ENCODE assay signal across 9 mouse cellular contexts in genomic region chr6:5725611-5726236, GRCm38 (mm10). TPM values are rescaled to one million over a fixed set of nuclear protein-coding genes. Genes with fewer than 3 reads are reported as not detected.
DNase-seq lines count a peak whose midpoint lies in the region; ATAC-seq lines count a peak whose summit lies in the region.
"Had no signal": no experiment of that assay in that cellular context is flagged by ENCODE, and none has a peak within 500 bp of the region (broad histone marks: within the 10 kb centered on the region; RNA-seq: fewer than 3 reads in every experiment).

Gene Dync1i1, plus strand, starts transcription at chr6:5725639.

- H3K4me2 ChIP-seq in intestine, embryonic 16.5 days (ENCODE audit: low read depth, low read length): peak within 1 kb of the TSS; percentile 90
- H3K4me2 ChIP-seq in midbrain, embryonic 14.5 days (ENCODE audit: low read length): peak within 1 kb of the TSS; percentile 77
- peak within 1 kb of the TSS; percentile 83 for H3K4me2 ChIP-seq in stomach, embryonic 16.5 days (ENCODE audit: low read depth, low read length)

- peak; percentile 91 for DNase-seq in heart, adult 11 months
- no peak for DNase-seq in heart, adult 8-10 months (ENCODE audit: low spot score)
- DNase-seq in embryo, embryonic 11 days: peak; percentile 73
- peak; percentile 25 to 38 for DNase-seq in gastrocnemius, postnatal 4 days (ENCODE audit: low spot score in 2 of 2)
- peak; percentile 65 for DNase-seq in limb, embryonic 10.5 days (ENCODE audit: low spot score)
- peak; percentile 77 for DNase-seq in midbrain, embryonic 14.5 days

- H3K36me3 ChIP-seq in intestine, embryonic 16.5 days (ENCODE audit: control insufficient read depth, insufficient read depth, low read length): no peaks in the 10 kb centered on the region
- H3K36me3 ChIP-seq in limb, embryonic 10.5 days: no peaks in the 10 kb centered on the region
- H3K36me3 ChIP-seq in midbrain, embryonic 14.5 days (ENCODE audit: control insufficient read depth, insufficient read depth, low read length): no peaks in the 10 kb centered on the region
- H3K36me3 ChIP-seq in stomach, embryonic 16.5 days (ENCODE audit: control insufficient read depth, insufficient read depth, low read length): no peaks in the 10 kb centered on the region

- H3K27me3 ChIP-seq in intestine, embryonic 16.5 days (replicated peaks; ENCODE audit: control insufficient read depth, insufficient read depth, low read length): peaks cover 7% of the 10 kb centered on the region; the same call in 1 of the 2 replicates
- H3K27me3 ChIP-seq in limb, embryonic 10.5 days (ENCODE audit: low read depth, poor library complexity, severe bottlenecking): peaks cover 28% of the 10 kb centered on the region
- H3K27me3 ChIP-seq in midbrain, embryonic 14.5 days (ENCODE audit: control insufficient read depth, insufficient read depth, low read length): 0 out of 2 replicates have a peak, but pooled peaks cover 2% of the 10 kb centered on the region
- peaks cover 8% of the 10 kb centered on the region for H3K27me3 ChIP-seq in stomach, embryonic 16.5 days (ENCODE audit: control insufficient read depth, insufficient read depth, low read length)

- no peaks in the 10 kb centered on the region for H3K9me3 ChIP-seq in intestine, embryonic 16.5 days (ENCODE audit: control insufficient read depth, low read length)
- H3K9me3 ChIP-seq in limb, embryonic 10.5 days (replicated peaks): no peaks in the 10 kb centered on the region
- H3K9me3 ChIP-seq in midbrain, embryonic 14.5 days (ENCODE audit: control insufficient read depth, low read length): no peaks in the 10 kb centered on the region
- H3K9me3 ChIP-seq in stomach, embryonic 16.5 days (replicated peaks; ENCODE audit: control insufficient read depth, low read length): no peaks in the 10 kb centered on the region

- peak; percentile 93 for ATAC-seq in intestine, embryonic 16.5 days
- peak; percentile 85 for ATAC-seq in midbrain, embryonic 14.5 days (ENCODE audit: low FRiP score, low TSS enrichment)
- ATAC-seq in stomach, embryonic 16.5 days (ENCODE audit: insufficient read depth, low FRiP score): peak; percentile 85

- H3K4me3 ChIP-seq in intestine, embryonic 16.5 days (ENCODE audit: low read length): peak within 1 kb of the TSS; percentile 53
- peak within 1 kb of the TSS; percentile 62 for H3K4me3 ChIP-seq in limb, embryonic 10.5 days
- peak within 1 kb of the TSS; percentile 52 for H3K4me3 ChIP-seq in midbrain, embryonic 14.5 days (replicated peaks; ENCODE audit: low read depth, low read length)
- H3K4me3 ChIP-seq in stomach, embryonic 16.5 days (replicated peaks; ENCODE audit: low read length): peak within 1 kb of the TSS; percentile 51

- H3K27ac ChIP-seq in intestine, embryonic 16.5 days (ENCODE audit: low read length): no peak within 1 kb of the TSS
- peak within 1 kb of the TSS; percentile 61 for H3K27ac ChIP-seq in limb, embryonic 10.5 days
- H3K27ac ChIP-seq in midbrain, embryonic 14.5 days (replicated peaks; ENCODE audit: low read depth, low read length): no peak within 1 kb of the TSS
- H3K27ac ChIP-seq in stomach, embryonic 16.5 days (ENCODE audit: low read length): no peak within 1 kb of the TSS
- H3K27ac ChIP-seq: macrophage had no signal

- peaks cover 9% of the 10 kb centered on the region for H3K4me1 ChIP-seq in intestine, embryonic 16.5 days (ENCODE audit: control insufficient read depth, insufficient read depth, low read length)
- peaks cover 13% of the 10 kb centered on the region for H3K4me1 ChIP-seq in limb, embryonic 10.5 days
- 0 out of 2 replicates have a peak, but pooled peaks cover 9% of the 10 kb centered on the region for H3K4me1 ChIP-seq in midbrain, embryonic 14.5 days (ENCODE audit: control insufficient read depth, insufficient read depth, low read length)
- H3K4me1 ChIP-seq in stomach, embryonic 16.5 days (ENCODE audit: control insufficient read depth, insufficient read depth, low read length): peaks cover 10% of the 10 kb centered on the region

- under 1% methylated on average over 40 of the region's 40 CpGs for WGBS in intestine, embryonic 16.5 days
- 1% methylated on average over 40 of the region's 40 CpGs for WGBS in limb, embryonic 10.5 days
- 2% methylated on average over 38 of the region's 40 CpGs for WGBS in midbrain, embryonic 14.5 days
- WGBS in stomach, embryonic 16.5 days: 2% methylated on average over 40 of the region's 40 CpGs

- H3K9ac ChIP-seq in intestine, embryonic 16.5 days (ENCODE audit: low read depth, low read length): peak within 1 kb of the TSS; percentile 58
- peak within 1 kb of the TSS; percentile 57 for H3K9ac ChIP-seq in midbrain, embryonic 14.5 days (replicated peaks; ENCODE audit: low read length)
- H3K9ac ChIP-seq in stomach, embryonic 16.5 days (ENCODE audit: low read length): peak within 1 kb of the TSS; percentile 68

RNA-seq across cellular contexts. Expression of gene Dync1i1, which starts in this region (rescaled TPM):
- 1 to 10 TPM in 1 of 4 experiments, under 1 TPM in 3; 0.37 to 1.0 (median 0.52) TPM for total RNA-seq in heart, adult 8-10 months (2022)
- 1 to 10 TPM; 4.5 to 5.3 TPM for total RNA-seq in gastrocnemius, postnatal 4 days (2021)
- 0.26 and 0.64 TPM in 2 replicates for polyA plus RNA-seq in intestine, embryonic 16.5 days (2015; fragmentation: Nextera tagmentation; extraction: Ambion mirVana)
- 5.6 and 5.8 TPM in 2 replicates for polyA plus RNA-seq in limb, embryonic 10.5 days (2016; fragmentation: Nextera tagmentation; extraction: Ambion mirVana)
- polyA plus RNA-seq in midbrain, embryonic 14.5 days (2014; fragmentation: Nextera tagmentation; extraction: Ambion mirVana): 10.3 and 13.2 TPM in 2 replicates
- 0.79 and 0.96 TPM in 2 replicates for polyA plus RNA-seq in stomach, embryonic 16.5 days (2015; fragmentation: Nextera tagmentation; extraction: Ambion mirVana)
- polyA plus RNA-seq: macrophage had no signal

Comparison
In these comparisons a context has a peak if more than half of its experiments do, and no peak if none do; other contexts are left out.
1. Peak in ATAC-seq, H3K4me3 ChIP-seq, H3K9ac ChIP-seq and H3K4me2 ChIP-seq in intestine, embryonic 16.5 days; RNA of the gene not detected or under 1 TPM.
2. Peak in ATAC-seq, H3K4me3 ChIP-seq, H3K9ac ChIP-seq and H3K4me2 ChIP-seq in stomach, embryonic 16.5 days; RNA of the gene not detected or under 1 TPM.